Mouse (Mus musculus): ENCODE data around the gene Slc34a3.
A peak's percentile ranks its signal among the peaks of the same experiment; 100 is the strongest.

The Slc34a3 gene

GRCm38 (mm10) chr2:25187841-25188240, 46.3 kb downstream of the Slc34a3 start:
- DNase-seq: no peak

- DNase-seq: no peak
These were observed 47.6 kb downstream of the Slc34a3 start for GRCm38 (mm10) chr2:25186575-25186930.

GRCm38 (mm10) chr2:25185625-25186574, 48.3 kb downstream of the Slc34a3 start:
- no peak for DNase-seq

GRCm38 (mm10) chr2:25184496-25184895, 49.7 kb downstream of the Slc34a3 start:
- DNase-seq: no peak

- DNase-seq: no peak
These were observed 50.8 kb downstream of the Slc34a3 start for GRCm38 (mm10) chr2:25183336-25183735.

GRCm38 (mm10) chr2:25182664-25183063, 51.5 kb downstream of the Slc34a3 start:
- no peak for DNase-seq

GRCm38 (mm10) chr2:25181891-25182397, 52.2 kb downstream of the Slc34a3 start:
- no peak for DNase-seq

GRCm38 (mm10) chr2:25180973-25181890, 52.9 kb downstream of the Slc34a3 start:
- DNase-seq: no peak

GRCm38 (mm10) chr2:25180478-25180903, 53.7 kb downstream of the Slc34a3 start, which contains the start of gene Nrarp:
Nrarp (plus strand) TSS chr2:25180758.
- DNase-seq: peak; percentile 81

- no peak for DNase-seq
These were observed 54.5 kb downstream of the Slc34a3 start for GRCm38 (mm10) chr2:25179566-25180217.

All from cerebellum, adult 11 months (tissue).